Mouse (Mus musculus) ES-Bruce4 (cell line): ENCODE measurements at regions not wholly inside any gene's neighbourhood (a gene's known extent, or its start where the extent isn't known, plus 50 kb on each side); places are given as distances from the start of the nearest gene placed in this dataset.

Experiments used
- CTCF ChIP-seq: IDR thresholded peaks from one replicate; pipeline ENCODE4 v1.8.1; 2011; ENCODE audit warnings: low read depth, low read length
- EP300 ChIP-seq: IDR thresholded peaks from 2 replicates; pipeline ENCODE4 v1.6.1; 2011; ENCODE audit warnings: low read depth, low read length; ENCODE audit not compliant: insufficient read depth
- POLR2A ChIP-seq: IDR thresholded peaks from one replicate; pipeline ENCODE4 v1.8.1; 2011; ENCODE audit warnings: low read length; ENCODE audit not compliant: insufficient read depth

DNA sequence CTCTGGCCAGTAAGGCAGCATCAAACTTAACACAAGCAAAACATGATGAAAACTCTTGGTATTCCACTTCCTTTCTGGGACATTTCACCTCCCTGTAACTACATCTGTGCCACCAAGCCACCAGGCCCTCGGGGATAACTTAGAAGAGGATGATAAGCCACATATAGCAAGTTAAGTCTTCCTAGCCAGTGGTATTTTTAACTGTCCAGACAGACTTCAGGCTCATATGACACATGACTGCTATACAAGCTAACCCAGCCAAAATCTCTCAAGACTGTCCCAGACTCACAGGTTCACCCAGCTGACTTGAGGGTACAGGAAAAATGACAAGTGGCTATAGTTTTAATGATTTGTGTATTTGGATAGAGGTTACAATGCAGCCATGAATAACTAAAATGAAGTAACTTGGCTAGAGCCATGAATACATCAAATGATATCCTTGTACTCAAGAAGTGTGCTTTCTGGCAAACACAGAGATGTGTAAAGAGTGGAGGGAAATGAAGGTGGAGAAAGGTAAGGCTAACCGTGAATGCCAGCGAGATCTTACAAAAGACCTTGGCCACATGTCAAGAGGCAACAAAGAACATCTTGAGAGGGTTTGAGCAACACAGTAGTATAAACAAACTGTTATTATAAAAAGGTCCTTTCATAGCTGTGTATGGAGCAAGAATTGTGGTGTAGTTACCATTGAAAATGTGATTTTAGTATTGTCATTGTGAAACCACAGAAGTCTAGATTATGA, 122.6 kb upstream of the Usp24 start:
- no peak for TF ChIP-seq CTCF
- no peak for TF ChIP-seq POLR2A
- TF ChIP-seq EP300, result no peak
